Mouse (Mus musculus) retina, postnatal 7 days (tissue): Measurements from ENCODE around the gene Zbtb5.
"Not testable (repeated sequence)": the region's sequence is repeated elsewhere in the genome, so short reads cannot be mapped to it uniquely, and the experiment has no call there.

Experiments
- DNase-seq: peaks from one replicate; pipeline ENCODE4 v3.0.0-alpha.2; 2012; ENCODE audit warnings: low read depth, low spot score

Gene Zbtb5

GRCm38 (mm10) chr4:45011581-45012104, 569 bp downstream of the Zbtb5 start:
- no peak for DNase-seq

GRCm38 (mm10) chr4:45010806-45011415, 1.3 kb downstream of the Zbtb5 start:
- no peak for DNase-seq

GRCm38 (mm10) chr4:45005452-45005851, 6.8 kb downstream of the Zbtb5 start:
- DNase-seq = no peak

GRCm38 (mm10) chr4:45000001-45000400, 12.2 kb downstream of the Zbtb5 start:
- no peak for DNase-seq

GRCm38 (mm10) chr4:44998071-44998470, 14.1 kb downstream of the Zbtb5 start:
- no peak for DNase-seq

- no peak for DNase-seq
Measured at GRCm38 (mm10) chr4:44994776-44995175, 17.4 kb downstream of the Zbtb5 start.

GRCm38 (mm10) chr4:44993847-44994246, 18.4 kb downstream of the Zbtb5 start:
- DNase-seq = no peak

- not testable (repeated sequence) for DNase-seq
Measured at GRCm38 (mm10) chr4:44993179-44993578, 19.0 kb downstream of the Zbtb5 start.

GRCm38 (mm10) chr4:44992330-44992729, 19.9 kb downstream of the Zbtb5 start:
- DNase-seq = not testable (repeated sequence)

- DNase-seq = no peak
Measured at GRCm38 (mm10) chr4:44990560-44990959, 21.7 kb downstream of the Zbtb5 start.

- no peak for DNase-seq
Measured at GRCm38 (mm10) chr4:44983131-44983740, 29.0 kb downstream of the Zbtb5 start.

GRCm38 (mm10) chr4:44982440-44983130, 29.6 kb downstream of the Zbtb5 start:
- no peak for DNase-seq

GRCm38 (mm10) chr4:44981974-44982287, 30.3 kb downstream of the Zbtb5 start:
- DNase-seq = no peak

- DNase-seq = peak; percentile 68
Measured at GRCm38 (mm10) chr4:44981280-44981973, 30.8 kb downstream of the Zbtb5 start, which contains the start of gene Grhpr. Grhpr (plus strand) TSS chr4:44981395.

GRCm38 (mm10) chr4:44979794-44980338, 32.3 kb downstream of the Zbtb5 start:
- DNase-seq = no peak

- DNase-seq = no peak
Measured at GRCm38 (mm10) chr4:44978175-44978574, 34.0 kb downstream of the Zbtb5 start.

GRCm38 (mm10) chr4:44976921-44977710, 35.1 kb downstream of the Zbtb5 start:
- DNase-seq = no peak

- no peak for DNase-seq
Measured at GRCm38 (mm10) chr4:44976026-44976615, 36.1 kb downstream of the Zbtb5 start.

- DNase-seq = no peak
Measured at GRCm38 (mm10) chr4:44974331-44974730, 37.9 kb downstream of the Zbtb5 start.

GRCm38 (mm10) chr4:44973871-44974270, 38.3 kb downstream of the Zbtb5 start:
- DNase-seq = no peak

- peak; percentile 81 for DNase-seq
Measured at GRCm38 (mm10) chr4:44973450-44973849, 38.8 kb downstream of the Zbtb5 start.
